Mouse (Mus musculus) T-helper 17 cell (primary cell): ENCODE measurements around the gene Glt1d1.

Experiments
- in situ Hi-C, 2 experiments: fragments of 300-600 bp; cut with MboI, MseI; formaldehyde crosslinking; loops; 1 replicate in 1 of 2; 2 replicates in 1 of 2; pipeline ENCODE4 v1.15.1; 2025; ENCODE audit warnings: high pct_unique_total_duplicates in 2 of 2

Gene Glt1d1

DNA sequence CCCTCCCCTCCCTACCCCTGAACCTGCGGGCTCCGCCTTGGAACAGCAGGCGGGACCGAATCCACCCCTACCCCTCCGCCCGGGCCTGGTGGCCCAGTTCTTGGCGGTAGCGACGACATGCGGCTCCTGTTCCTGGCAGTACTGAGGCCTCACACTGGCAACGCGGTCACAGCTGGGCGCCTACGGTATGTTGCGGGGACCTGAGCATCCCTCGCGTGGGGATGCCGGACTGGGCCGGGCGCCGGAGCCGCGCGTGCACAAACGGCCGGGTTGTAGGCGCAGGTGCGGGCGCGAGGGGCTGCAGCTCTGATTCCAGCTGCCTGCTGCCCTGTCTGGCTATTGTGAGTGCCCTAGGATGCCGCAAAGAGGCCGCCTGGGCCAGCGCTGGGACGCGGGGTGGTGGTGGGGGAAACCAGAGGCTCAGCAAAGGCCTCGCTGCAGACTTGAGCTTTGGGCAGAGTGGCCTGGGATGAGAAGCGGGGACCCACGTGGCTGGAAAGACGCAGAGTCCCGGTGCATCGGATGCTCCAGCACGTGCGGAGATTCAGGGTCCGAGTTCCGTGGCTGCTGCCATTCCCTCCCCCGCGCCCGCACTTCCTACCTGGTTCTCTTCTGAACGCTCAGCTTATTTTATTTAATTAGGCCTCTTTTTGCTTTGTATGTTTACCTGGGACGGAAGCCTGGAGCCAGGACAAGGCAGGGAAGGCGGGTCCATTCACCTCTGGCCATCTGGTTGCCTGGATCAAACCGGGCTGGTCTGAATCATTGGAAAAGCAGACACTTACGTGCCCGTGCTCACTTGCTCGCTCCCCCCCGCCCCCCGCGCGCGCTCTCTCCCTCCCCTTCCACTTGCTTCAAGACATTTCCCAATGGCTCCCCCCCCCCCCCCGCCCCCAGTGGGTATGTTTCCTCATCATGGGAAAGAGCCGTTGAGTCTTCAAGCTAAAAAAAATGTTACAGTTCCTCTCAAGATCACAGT, at the start of gene Glt1d1, which contains the start of gene Slc15a4:
Glt1d1 (plus strand) TSS at position 96 of the 979 bp plus-strand sequence.
Slc15a4 (minus strand) TSS at position 731 of the 979 bp plus-strand sequence.
- in situ Hi-C loops: no loop called here

- in situ Hi-C loops: no loop called here
These were observed 48.4 kb upstream of the Glt1d1 start for GRCm38 (mm10) chr5:127583658-127584057.

DNA sequence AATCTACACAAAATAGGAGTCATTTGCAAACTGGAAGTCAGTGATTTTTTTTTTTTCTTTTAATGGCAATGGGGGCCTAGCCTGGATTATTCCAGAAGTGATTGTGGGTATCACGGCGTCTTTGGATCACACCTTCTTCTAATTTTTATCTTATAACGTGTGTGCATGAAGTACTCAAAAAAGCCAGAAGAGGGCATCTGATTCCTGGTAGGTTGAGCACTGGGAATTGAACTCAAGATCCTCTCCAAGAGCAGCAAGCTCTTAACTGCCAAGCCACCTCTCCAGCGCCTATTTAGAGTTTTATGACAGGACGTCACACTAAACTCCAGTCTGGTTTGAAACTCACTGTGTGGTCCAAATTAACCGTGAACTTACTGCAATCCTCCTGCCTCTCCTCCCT, 44.2 kb upstream of the Glt1d1 start:
- in situ Hi-C loops: no loop called here

- in situ Hi-C loops: no loop called here
These were observed 39.7 kb upstream of the Glt1d1 start for GRCm38 (mm10) chr5:127592406-127592805.

DNA sequence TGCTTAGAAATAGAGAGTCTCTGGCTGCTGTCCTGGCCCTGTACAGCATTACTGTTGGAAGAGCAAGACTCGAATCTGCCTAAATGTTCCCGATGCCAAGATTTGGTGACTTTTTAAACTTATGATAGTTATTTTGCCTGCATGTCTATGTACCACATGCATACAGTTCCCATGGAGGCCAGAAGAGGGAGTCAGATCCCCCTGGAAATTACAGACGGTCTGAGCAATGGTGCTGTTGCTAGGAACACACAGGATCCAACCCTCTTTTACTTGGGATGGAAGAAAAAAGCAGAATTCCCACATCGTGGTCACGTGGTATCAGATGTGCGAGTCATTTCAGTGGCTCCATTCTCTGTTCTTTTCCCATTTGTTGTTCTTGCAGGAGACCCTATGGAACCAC, 39.2 kb upstream of the Glt1d1 start:
- in situ Hi-C loops: no loop called here

- in situ Hi-C loops: no loop called here
These were observed 36.4 kb upstream of the Glt1d1 start for GRCm38 (mm10) chr5:127595676-127596075.

DNA sequence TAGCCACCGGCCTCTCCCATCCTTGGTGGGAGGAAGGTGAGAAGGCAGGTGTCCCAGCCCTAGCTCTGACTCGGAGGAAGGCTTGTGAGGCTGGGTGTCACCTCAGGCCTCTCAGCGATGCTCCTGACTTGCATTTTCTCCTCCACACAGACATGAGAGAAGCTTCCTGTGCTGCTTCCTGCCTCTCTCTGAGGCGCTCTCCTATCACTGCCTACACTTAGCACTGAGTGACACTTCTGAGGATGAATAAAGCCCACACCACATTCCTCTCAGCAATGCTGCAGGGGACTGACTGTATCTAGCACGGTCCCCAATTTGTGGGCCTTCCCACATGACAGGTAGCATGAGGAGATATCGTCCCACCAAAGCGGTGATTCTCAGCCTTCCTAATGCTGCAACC, 35.2 kb upstream of the Glt1d1 start:
- in situ Hi-C loops: no loop called here

GRCm38 (mm10) chr5:127602996-127603395, 29.1 kb upstream of the Glt1d1 start:
- in situ Hi-C loops: loop anchor here (25.0 kb wide), 1 partner anchor 1409 kb away; the partner anchor contains the start of genes Ran (in 2 of the 2) and Stx2 (in 2 of the 2)

DNA sequence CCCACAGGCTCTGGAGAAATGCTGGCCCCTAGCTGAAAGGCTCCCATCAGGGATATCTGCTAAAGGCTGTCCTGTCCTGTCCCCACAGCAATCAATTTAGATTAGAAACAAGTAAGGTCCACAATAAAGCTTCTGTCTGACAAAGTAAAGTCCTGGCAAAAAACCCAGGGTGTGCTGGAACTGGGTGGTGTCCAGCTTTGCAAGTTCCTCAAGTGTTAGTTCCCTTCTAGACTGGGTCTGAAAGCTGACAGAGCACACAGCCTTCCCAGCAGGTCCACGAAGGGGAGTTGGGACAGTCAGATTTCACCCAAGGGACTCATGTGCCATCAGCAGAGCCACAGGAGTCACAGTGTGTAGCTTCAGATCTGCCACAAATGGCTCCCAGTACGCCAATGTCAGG, 24.6 kb upstream of the Glt1d1 start:
- in situ Hi-C loops: loop anchor here (25.0 kb wide), 1 partner anchor 1405 kb away; the partner anchor contains the start of genes Ran (in 2 of the 2) and Stx2 (in 2 of the 2)

- in situ Hi-C loops: loop anchor here (25.0 kb wide), 1 partner anchor 1403 kb away; the partner anchor contains the start of genes Ran (in 2 of the 2) and Stx2 (in 2 of the 2)
These were observed 22.8 kb upstream of the Glt1d1 start for GRCm38 (mm10) chr5:127609191-127609714.

DNA sequence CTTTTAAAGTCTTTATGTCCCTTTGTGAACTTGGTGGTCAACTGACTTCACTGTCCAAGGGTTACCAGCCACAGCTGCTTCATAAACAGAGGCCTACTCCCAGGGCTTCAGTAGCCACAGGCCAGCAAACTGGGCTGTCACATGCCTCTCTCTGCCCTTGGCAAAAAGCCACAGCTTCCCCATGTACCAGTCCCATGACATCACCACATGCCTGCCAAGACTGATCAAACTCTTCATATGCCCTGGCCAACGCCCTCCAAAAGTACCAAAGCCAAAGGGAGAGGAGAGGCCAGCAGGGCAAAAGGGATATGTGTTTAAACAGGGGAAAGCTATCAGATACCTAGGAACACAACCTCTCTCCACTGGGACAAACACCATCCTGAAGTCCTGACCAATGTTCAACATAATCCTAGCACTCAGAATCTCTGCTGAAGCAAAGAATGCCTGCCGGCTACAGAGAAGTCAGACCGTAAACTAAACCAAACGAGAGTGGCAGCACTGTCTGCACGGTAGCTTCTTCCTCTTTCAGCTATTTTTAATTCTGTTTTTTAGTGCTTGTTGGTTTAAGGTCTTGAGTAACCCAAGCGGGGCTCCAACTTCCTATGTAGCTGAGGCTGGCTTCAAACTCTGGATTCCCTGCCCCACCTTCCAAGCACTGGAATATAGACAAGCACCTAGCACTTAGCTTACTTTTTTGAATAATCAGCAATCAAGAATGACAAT, 21.1 kb upstream of the Glt1d1 start:
- in situ Hi-C loops: loop anchor here (25.0 kb wide), 1 partner anchor 1401 kb away; the partner anchor contains the start of genes Ran (in 2 of the 2) and Stx2 (in 2 of the 2)

DNA sequence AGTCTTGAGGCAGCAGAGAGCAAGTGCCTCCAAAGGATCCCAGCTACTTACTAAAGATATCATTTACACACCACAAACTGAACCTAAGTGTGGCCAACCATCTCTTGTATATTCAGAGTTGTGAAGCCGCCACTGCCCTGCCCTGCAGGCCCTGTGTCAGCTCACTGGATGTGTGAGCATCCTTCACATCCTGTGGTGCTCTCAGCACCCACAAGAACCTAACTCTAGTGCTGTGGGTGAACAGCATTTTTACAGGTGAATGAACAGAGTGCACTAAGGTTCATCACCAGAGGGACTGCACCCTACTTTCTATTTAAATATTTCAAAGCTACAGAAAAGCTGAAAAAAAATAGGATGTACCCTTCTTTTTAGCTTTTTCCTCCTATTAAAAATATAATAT, 20.2 kb upstream of the Glt1d1 start:
- in situ Hi-C loops: loop anchor here (25.0 kb wide), 1 partner anchor 1400 kb away; the partner anchor contains the start of genes Ran (in 2 of the 2) and Stx2 (in 2 of the 2)

- in situ Hi-C loops: loop anchor here (25.0 kb wide), 1 partner anchor 1400 kb away; the partner anchor contains the start of genes Ran (in 2 of the 2) and Stx2 (in 2 of the 2)
These were observed 19.7 kb upstream of the Glt1d1 start for GRCm38 (mm10) chr5:127612397-127612796.

DNA sequence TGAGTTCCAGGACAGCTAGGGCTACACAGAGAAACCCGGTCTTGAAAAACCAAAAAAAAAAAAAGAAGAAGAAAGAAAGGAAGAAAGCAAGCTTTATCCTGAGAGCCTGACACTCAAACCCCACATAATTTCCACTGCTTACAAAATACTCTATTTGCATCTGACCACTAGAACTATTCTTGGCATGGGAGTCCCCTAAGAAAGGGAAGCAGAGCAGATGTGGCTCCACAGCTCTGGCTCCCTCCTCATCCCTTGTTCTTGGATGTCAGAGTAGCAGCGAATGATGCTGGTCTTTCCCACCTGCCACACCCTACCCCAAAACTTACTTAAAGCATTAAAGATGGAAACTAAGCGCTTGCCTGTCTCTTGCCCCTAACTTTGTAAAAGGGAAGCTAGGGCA, 16.6 kb upstream of the Glt1d1 start:
- in situ Hi-C loops: loop anchor here (25.0 kb wide), 1 partner anchor 1397 kb away; the partner anchor contains the start of genes Ran (in 2 of the 2) and Stx2 (in 2 of the 2)

DNA sequence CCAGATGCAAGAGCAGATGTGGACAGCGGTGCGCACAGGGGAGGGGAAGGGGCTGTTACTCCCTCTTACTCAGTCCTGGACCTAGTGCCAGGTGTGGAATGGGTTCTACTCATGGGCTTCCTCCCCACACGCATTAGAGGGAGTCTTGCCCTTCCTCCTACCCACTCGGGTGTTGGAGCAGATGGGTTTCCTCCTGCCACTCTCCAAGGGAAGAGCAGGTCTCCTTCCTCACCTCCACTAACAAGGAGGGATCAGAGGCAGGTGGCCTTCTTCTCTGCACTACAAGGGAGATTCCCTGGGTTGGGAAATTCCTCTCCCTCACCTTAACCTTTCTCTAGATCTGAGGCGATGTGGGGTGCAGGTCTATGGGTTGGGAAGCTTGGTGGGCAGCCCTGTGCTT, 15.9 kb upstream of the Glt1d1 start:
- in situ Hi-C loops: loop anchor here (25.0 kb wide), 1 partner anchor 1396 kb away; the partner anchor contains the start of genes Ran (in 2 of the 2) and Stx2 (in 2 of the 2)

DNA sequence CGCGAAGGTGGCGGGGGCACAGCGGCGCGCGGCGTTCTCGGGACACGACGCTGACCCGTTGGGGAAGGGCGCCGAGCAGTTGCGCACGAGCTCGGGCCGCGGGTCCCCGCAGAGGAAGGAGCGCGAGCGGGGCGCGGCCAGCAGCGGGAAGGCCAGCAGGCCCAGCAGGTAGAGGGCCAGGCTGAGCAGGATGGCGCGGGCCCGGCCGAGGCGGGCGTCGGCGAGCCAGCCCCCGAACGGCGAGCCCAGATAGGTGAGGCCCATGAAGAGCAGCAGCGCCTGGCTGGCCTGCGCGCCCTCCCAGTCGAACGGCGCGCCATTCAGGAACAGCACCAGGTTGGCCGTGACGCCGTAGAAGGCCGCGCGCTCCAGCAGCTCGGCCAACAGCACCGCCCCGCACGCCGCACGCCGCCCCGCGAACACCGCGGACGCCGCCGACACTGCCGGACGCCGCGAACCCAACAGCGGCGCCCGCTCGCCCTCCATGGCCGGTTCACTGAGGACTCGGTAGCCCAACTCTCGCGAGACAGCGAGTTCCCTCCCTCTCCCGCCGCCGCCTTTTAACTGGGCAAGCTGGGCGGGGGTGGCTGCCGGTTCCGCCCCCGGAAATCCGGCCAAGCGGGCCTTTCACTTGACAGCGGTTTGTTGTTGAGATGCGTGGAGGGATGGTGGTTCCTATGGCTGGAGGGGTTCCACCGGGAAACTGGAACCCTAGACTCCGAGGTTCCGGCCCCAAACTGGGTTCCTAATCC, 15.0 kb upstream of the Glt1d1 start:
- in situ Hi-C loops: loop anchor here (25.0 kb wide), 1 partner anchor 1395 kb away; the partner anchor contains the start of genes Ran (in 2 of the 2) and Stx2 (in 2 of the 2)

- in situ Hi-C loops: loop anchor here (25.0 kb wide), 1 partner anchor 1393 kb away; the partner anchor contains the start of genes Ran (in 2 of the 2) and Stx2 (in 2 of the 2)
These were observed 13.2 kb upstream of the Glt1d1 start for GRCm38 (mm10) chr5:127618834-127619233.

DNA sequence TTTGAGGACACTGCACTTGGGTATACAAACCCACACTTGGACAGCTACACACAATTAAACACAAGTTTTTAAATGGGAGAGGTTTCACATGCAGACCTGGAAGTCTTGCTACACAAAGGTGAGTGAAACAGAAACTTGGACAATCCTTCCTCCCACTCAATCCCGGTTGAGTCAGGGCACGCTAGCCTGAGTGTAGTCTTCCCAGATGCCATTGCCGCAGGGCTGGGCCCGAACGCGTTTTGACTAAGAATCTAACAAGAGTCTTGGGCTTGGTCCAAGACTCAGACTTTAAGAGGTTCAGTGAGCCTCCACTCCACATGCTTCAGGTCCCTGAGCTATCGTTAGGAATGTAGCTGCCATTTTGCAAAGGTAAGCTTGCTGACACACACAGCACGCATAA, 11.7 kb upstream of the Glt1d1 start:
- in situ Hi-C loops: loop anchor here (25.0 kb wide), 1 partner anchor 1392 kb away; the partner anchor contains the start of genes Ran (in 2 of the 2) and Stx2 (in 2 of the 2)

GRCm38 (mm10) chr5:127621108-127621507, 11.0 kb upstream of the Glt1d1 start:
- in situ Hi-C loops: loop anchor here (25.0 kb wide), 1 partner anchor 1391 kb away; the partner anchor contains the start of genes Ran (in 2 of the 2) and Stx2 (in 2 of the 2)
